Comparison of ENCODE assay signal across 13 mouse cellular contexts in genomic region chr19:47240957-47241356, GRCm38 (mm10).
DNase-seq lines count a peak whose midpoint lies in the region; ATAC-seq lines count a peak whose summit lies in the region.
"Had no signal": no experiment of that assay in that cellular context is flagged by ENCODE, and none has a peak within 500 bp of the region (broad histone marks: within the 10 kb centered on the region; RNA-seq: fewer than 3 reads in every experiment).

No protein-coding gene starts in this region.

- H3K27me3 ChIP-seq in heart, embryonic 12.5 days (replicated peaks): peaks cover 11% of the 10 kb centered on the region
- H3K27me3 ChIP-seq in lung, embryonic 15.5 days: no peaks in the 10 kb centered on the region
- H3K27me3 ChIP-seq in embryonic facial prominence, embryonic 10.5 days (replicated peaks; ENCODE audit: low read depth, poor library complexity, severe bottlenecking): peaks cover 15% of the 10 kb centered on the region
- H3K27me3 ChIP-seq in liver, embryonic 11.5 days (replicated peaks; ENCODE audit: control insufficient read depth, insufficient read depth, low read length): no peaks in the 10 kb centered on the region; the same call in 1 of the 2 replicates

- H3K4me3 ChIP-seq in heart, embryonic 12.5 days: peak overlapping the region; percentile 38; the same call in 1 of the 2 replicates
- H3K4me3 ChIP-seq in lung, embryonic 15.5 days: peak overlapping the region; percentile 23; the same call in 1 of the 2 replicates
- peak overlapping the region; percentile 55 for H3K4me3 ChIP-seq in embryonic facial prominence, embryonic 10.5 days
- peak overlapping the region; percentile 40 for H3K4me3 ChIP-seq in liver, embryonic 11.5 days (ENCODE audit: low read depth, low read length)

- H3K9ac ChIP-seq in heart, embryonic 12.5 days: no peak overlapping the region
- H3K9ac ChIP-seq in lung, embryonic 15.5 days: no peak overlapping the region
- H3K9ac ChIP-seq in liver, embryonic 11.5 days (ENCODE audit: low read depth, low read length): no peak overlapping the region

- no peaks in the 10 kb centered on the region for H3K4me1 ChIP-seq in heart, embryonic 12.5 days (replicated peaks)
- no peaks in the 10 kb centered on the region for H3K4me1 ChIP-seq in lung, embryonic 15.5 days
- H3K4me1 ChIP-seq in embryonic facial prominence, embryonic 10.5 days: peaks cover 36% of the 10 kb centered on the region
- H3K4me1 ChIP-seq in liver, embryonic 11.5 days (replicated peaks; ENCODE audit: control insufficient read depth, insufficient read depth, low read length): no peaks in the 10 kb centered on the region

- no peaks in the 10 kb centered on the region for H3K9me3 ChIP-seq in heart, embryonic 12.5 days (replicated peaks)
- no peaks in the 10 kb centered on the region for H3K9me3 ChIP-seq in lung, embryonic 15.5 days
- H3K9me3 ChIP-seq in embryonic facial prominence, embryonic 10.5 days: no peaks in the 10 kb centered on the region
- H3K9me3 ChIP-seq in liver, embryonic 11.5 days (ENCODE audit: control insufficient read depth, low read length): no peaks in the 10 kb centered on the region

- WGBS in heart, embryonic 12.5 days: 46% methylated on average over 7 of the region's 7 CpGs
- 51% methylated on average over 7 of the region's 7 CpGs for WGBS in lung, embryonic 15.5 days
- WGBS in embryonic facial prominence, embryonic 10.5 days: 66% methylated on average over 7 of the region's 7 CpGs
- WGBS in liver, embryonic 11.5 days: 40% methylated on average over 7 of the region's 7 CpGs

- no peak for DNase-seq in heart, adult 18-20 months
- no peak for DNase-seq in lung, postnatal 14 days
- DNase-seq in embryonic facial prominence, embryonic 10.5 days (ENCODE audit: low spot score): no peak
- no peak for DNase-seq in liver, embryonic 11.5 days (ENCODE audit: low spot score)
- no peak for DNase-seq in thymus, postnatal 25 days
- no peak for DNase-seq in frontal cortex, postnatal 36 days (ENCODE audit: low spot score in 2 of 2)
- DNase-seq: cerebellum, adult 8-10 months; kidney, postnatal 14 days; midbrain, embryonic 14.5 days; right cerebral cortex, postnatal 4 days; thymus, adult 18-20 months had no signal

- H3K36me3 ChIP-seq in heart, embryonic 12.5 days: no peaks in the 10 kb centered on the region
- H3K36me3 ChIP-seq in lung, embryonic 15.5 days: no peaks in the 10 kb centered on the region
- no peaks in the 10 kb centered on the region for H3K36me3 ChIP-seq in embryonic facial prominence, embryonic 10.5 days (replicated peaks)
- no peaks in the 10 kb centered on the region for H3K36me3 ChIP-seq in liver, embryonic 11.5 days (ENCODE audit: control insufficient read depth, insufficient read depth, low read length)

- H3K27ac ChIP-seq in heart, embryonic 12.5 days (ENCODE audit: poor library complexity, severe bottlenecking): no peak overlapping the region
- H3K27ac ChIP-seq in lung, embryonic 15.5 days: no peak overlapping the region
- no peak overlapping the region for H3K27ac ChIP-seq in embryonic facial prominence, embryonic 10.5 days (replicated peaks)
- no peak overlapping the region for H3K27ac ChIP-seq in liver, embryonic 11.5 days (ENCODE audit: low read depth, low read length)

- ATAC-seq in heart, embryonic 12.5 days (ENCODE audit: insufficient number of reproducible peaks, low FRiP score): no peak
- ATAC-seq in lung, embryonic 15.5 days (ENCODE audit: borderline replicate concordance, extremely low read depth, low FRiP score, low TSS enrichment): no peak
- ATAC-seq in liver, embryonic 11.5 days (replicated peaks; ENCODE audit: low FRiP score): no peak

- H3K4me2 ChIP-seq in heart, embryonic 12.5 days: peak overlapping the region; percentile 56
- peak overlapping the region; percentile 46; the same call in 1 of the 2 replicates for H3K4me2 ChIP-seq in lung, embryonic 15.5 days
- H3K4me2 ChIP-seq in liver, embryonic 11.5 days: peak overlapping the region; percentile 60
